Mouse (Mus musculus): Measurements from ENCODE around the gene Dram1. TPM values are rescaled to one million over a fixed set of nuclear protein-coding genes. Genes with fewer than 3 reads are reported as not detected.

Dram1 gene
- total RNA-seq, 2 experiments from 2014 or later, result 2.9 to 4.2 TPM

GRCm38 (mm10) chr10:88350687-88351086, 28.2 kb downstream of the Dram1 start:
- no peak for DNase-seq

- DNase-seq, result no peak
Observed at GRCm38 (mm10) chr10:88349800-88350199, 29.1 kb downstream of the Dram1 start.

- no peak for DNase-seq
Observed at GRCm38 (mm10) chr10:88346454-88347245, 32.2 kb downstream of the Dram1 start.

GRCm38 (mm10) chr10:88345899-88346401, 32.9 kb downstream of the Dram1 start:
- DNase-seq, result no peak

- DNase-seq, result no peak
Observed at GRCm38 (mm10) chr10:88341368-88341767, 37.5 kb downstream of the Dram1 start.

- no peak for DNase-seq
Observed at GRCm38 (mm10) chr10:88340660-88341059, 38.2 kb downstream of the Dram1 start.

- no peak for DNase-seq
Observed at GRCm38 (mm10) chr10:88330695-88331094, 48.2 kb downstream of the Dram1 start.

- peak in 1 of 2 experiments; percentile 52 for DNase-seq
Observed at GRCm38 (mm10) chr10:88328056-88328450, 50.8 kb downstream of the Dram1 start.

GRCm38 (mm10) chr10:88327160-88328055, 51.5 kb downstream of the Dram1 start:
- peak; percentile 77 to 91 for DNase-seq

- no peak for DNase-seq
Observed at GRCm38 (mm10) chr10:88321739-88322138, 57.1 kb downstream of the Dram1 start.

- peak; percentile 46 to 49 for DNase-seq
Observed at GRCm38 (mm10) chr10:88320714-88321416, 58.0 kb downstream of the Dram1 start.

GRCm38 (mm10) chr10:88318179-88318578, 60.7 kb downstream of the Dram1 start:
- no peak for DNase-seq

GRCm38 (mm10) chr10:88317151-88317550, 61.7 kb downstream of the Dram1 start:
- no peak for DNase-seq

- DNase-seq, result no peak
Observed at GRCm38 (mm10) chr10:88314841-88315240, 64.0 kb downstream of the Dram1 start.

- no peak for DNase-seq
Observed at GRCm38 (mm10) chr10:88309851-88310250, 69.0 kb downstream of the Dram1 start.

- DNase-seq, result no peak
Observed at GRCm38 (mm10) chr10:88306235-88306634, 72.6 kb downstream of the Dram1 start.

GRCm38 (mm10) chr10:88304302-88304701, 74.6 kb downstream of the Dram1 start:
- peak; percentile 76 to 89 for DNase-seq

GRCm38 (mm10) chr10:88303079-88303478, 75.8 kb downstream of the Dram1 start:
- peak; percentile 38 to 42 for DNase-seq

GRCm38 (mm10) chr10:88301802-88302470, 76.9 kb downstream of the Dram1 start:
- DNase-seq, result no peak

GRCm38 (mm10) chr10:88296991-88297390, 81.9 kb downstream of the Dram1 start:
- peak; percentile 55 to 69 for DNase-seq

GRCm38 (mm10) chr10:88295091-88295490, 83.8 kb downstream of the Dram1 start:
- peak; percentile 47 to 62 for DNase-seq

GRCm38 (mm10) chr10:88288061-88288460, 90.8 kb downstream of the Dram1 start:
- DNase-seq, result no peak
